Mouse (Mus musculus): ENCODE measurements at regions not wholly inside any gene's neighbourhood (a gene's known extent, or its start where the extent isn't known, plus 50 kb on each side); places are given as distances from the start of the nearest gene placed in this dataset.

GRCm38 (mm10) chr11:32117930-32118329, 82.1 kb downstream of the Il9r start:
- H3K4me2 ChIP-seq (replicated peaks; ENCODE audit: low read depth, low read length, severe bottlenecking), result no peak overlapping the region
- H3K9ac ChIP-seq (ENCODE audit: low read depth, low read length, severe bottlenecking), result no peak overlapping the region
- H3K4me3 ChIP-seq (replicated peaks; ENCODE audit: low read length), result no peak overlapping the region
- no peak for ATAC-seq (ENCODE audit: low FRiP score, low read depth)
- no peak overlapping the region for H3K27ac ChIP-seq (replicated peaks; ENCODE audit: low read depth, low read length)
- no peak for TF ChIP-seq POLR2A (IDR thresholded peaks at IDR 0.05; ENCODE audit: borderline replicate concordance, extremely low read depth, insufficient read depth, insufficient read length)
- no peaks in the 10 kb centered on the region for H3K27me3 ChIP-seq (ENCODE audit: control insufficient read depth, insufficient read depth, low read length)
- H3K9me3 ChIP-seq (ENCODE audit: control insufficient read depth, low read length), result no peaks in the 10 kb centered on the region
- WGBS, result 28% methylated on average over 2 of the region's 2 CpGs
- H3K4me1 ChIP-seq (ENCODE audit: control insufficient read depth, insufficient read depth, low read length), result peaks cover 15% of the 10 kb centered on the region
- no peaks in the 10 kb centered on the region for H3K36me3 ChIP-seq (ENCODE audit: control insufficient read depth, insufficient read depth, low read length)
- DNase-seq (ENCODE audit: low spot score), result no peak

- Histone ChIP-seq H3K9me3 (ENCODE audit: control insufficient read depth, low read length) (no peaks in the 10 kb centered on the region), H3K27me3 (ENCODE audit: control insufficient read depth, insufficient read depth, low read length) (no peaks in the 10 kb centered on the region), H3K27ac (replicated peaks; ENCODE audit: low read depth, low read length) (no peak overlapping the region), H3K36me3 (ENCODE audit: control insufficient read depth, insufficient read depth, low read length) (no peaks in the 10 kb centered on the region), H3K9ac (ENCODE audit: low read depth, low read length, severe bottlenecking) (no peak overlapping the region), H3K4me1 (ENCODE audit: control insufficient read depth, insufficient read depth, low read length) (peaks cover 18% of the 10 kb centered on the region), H3K4me3 (replicated peaks; ENCODE audit: low read length) (no peak overlapping the region), H3K4me2 (replicated peaks; ENCODE audit: low read depth, low read length, severe bottlenecking) (no peak overlapping the region)
- ATAC-seq (ENCODE audit: low FRiP score, low read depth), result no peak
- TF ChIP-seq POLR2A (IDR thresholded peaks at IDR 0.05; ENCODE audit: borderline replicate concordance, extremely low read depth, insufficient read depth, insufficient read length), result no peak
- WGBS, result 17% methylated on average over 2 of the region's 2 CpGs
- DNase-seq (ENCODE audit: low spot score), result no peak
These were observed 86.8 kb downstream of the Il9r start for GRCm38 (mm10) chr11:32113118-32113826.

- Histone ChIP-seq H3K27ac (replicated peaks; ENCODE audit: low read depth, low read length) (no peak overlapping the region), H3K4me3 (replicated peaks; ENCODE audit: low read length) (no peak overlapping the region), H3K36me3 (ENCODE audit: control insufficient read depth, insufficient read depth, low read length) (no peaks in the 10 kb centered on the region), H3K4me2 (replicated peaks; ENCODE audit: low read depth, low read length, severe bottlenecking) (no peak overlapping the region), H3K9me3 (ENCODE audit: control insufficient read depth, low read length) (no peaks in the 10 kb centered on the region), H3K4me1 (ENCODE audit: control insufficient read depth, insufficient read depth, low read length) (peaks cover 13% of the 10 kb centered on the region), H3K9ac (ENCODE audit: low read depth, low read length, severe bottlenecking) (no peak overlapping the region), H3K27me3 (ENCODE audit: control insufficient read depth, insufficient read depth, low read length) (no peaks in the 10 kb centered on the region)
- DNase-seq (ENCODE audit: low spot score) (no peak), ATAC-seq (ENCODE audit: low FRiP score, low read depth) (no peak)
- 29% methylated on average over 5 of the region's 5 CpGs for WGBS
- no peak for TF ChIP-seq POLR2A (IDR thresholded peaks at IDR 0.05; ENCODE audit: borderline replicate concordance, extremely low read depth, insufficient read depth, insufficient read length)
These were observed 87.6 kb downstream of the Il9r start for GRCm38 (mm10) chr11:32112521-32112920.

- WGBS, result 62% methylated on average over 3 of the region's 3 CpGs
- no peak overlapping the region for H3K27ac ChIP-seq (replicated peaks; ENCODE audit: low read depth, low read length)
These were observed 88.2 kb downstream of the Il9r start for GRCm38 (mm10) chr11:32111841-32112240.

GRCm38 (mm10) chr11:32109911-32110310, 90.2 kb downstream of the Il9r start:
- no peak overlapping the region for H3K4me3 ChIP-seq (replicated peaks; ENCODE audit: low read length)
- H3K9ac ChIP-seq (ENCODE audit: low read depth, low read length, severe bottlenecking), result no peak overlapping the region
- no peak overlapping the region for H3K27ac ChIP-seq (replicated peaks; ENCODE audit: low read depth, low read length)
- peaks cover 13% of the 10 kb centered on the region for H3K4me1 ChIP-seq (ENCODE audit: control insufficient read depth, insufficient read depth, low read length)
- no peaks in the 10 kb centered on the region for H3K36me3 ChIP-seq (ENCODE audit: control insufficient read depth, insufficient read depth, low read length)
- no peaks in the 10 kb centered on the region for H3K27me3 ChIP-seq (ENCODE audit: control insufficient read depth, insufficient read depth, low read length)
- H3K9me3 ChIP-seq (ENCODE audit: control insufficient read depth, low read length), result no peaks in the 10 kb centered on the region
- WGBS, result 86% methylated on average over 3 of the region's 3 CpGs
- ATAC-seq (ENCODE audit: low FRiP score, low read depth) (no peak), DNase-seq (ENCODE audit: low spot score) (no peak)
- TF ChIP-seq POLR2A (IDR thresholded peaks at IDR 0.05; ENCODE audit: borderline replicate concordance, extremely low read depth, insufficient read depth, insufficient read length), result no peak
- H3K4me2 ChIP-seq (replicated peaks; ENCODE audit: low read depth, low read length, severe bottlenecking), result no peak overlapping the region

More at GRCm38 (mm10) chr11:32111841-32112240, 88.2 kb downstream of the Il9r start:
- H3K4me2 ChIP-seq (replicated peaks; ENCODE audit: low read depth, low read length, severe bottlenecking), result no peak overlapping the region
- H3K36me3 ChIP-seq (ENCODE audit: control insufficient read depth, insufficient read depth, low read length), result no peaks in the 10 kb centered on the region
- TF ChIP-seq POLR2A (IDR thresholded peaks at IDR 0.05; ENCODE audit: borderline replicate concordance, extremely low read depth, insufficient read depth, insufficient read length), result no peak
- H3K4me1 ChIP-seq (ENCODE audit: control insufficient read depth, insufficient read depth, low read length), result peaks cover 13% of the 10 kb centered on the region
- H3K9ac ChIP-seq (ENCODE audit: low read depth, low read length, severe bottlenecking), result no peak overlapping the region
- H3K27me3 ChIP-seq (ENCODE audit: control insufficient read depth, insufficient read depth, low read length), result no peaks in the 10 kb centered on the region
- H3K4me3 ChIP-seq (replicated peaks; ENCODE audit: low read length), result no peak overlapping the region
- no peak for DNase-seq (ENCODE audit: low spot score)
- no peaks in the 10 kb centered on the region for H3K9me3 ChIP-seq (ENCODE audit: control insufficient read depth, low read length)
- ATAC-seq (ENCODE audit: low FRiP score, low read depth), result no peak
